Mouse (Mus musculus) limb, embryonic 13.5 days (tissue): ENCODE measurements at regions not wholly inside any gene's neighbourhood (a gene's known extent, or its start where the extent isn't known, plus 50 kb on each side); places are given as distances from the start of the nearest gene placed in this dataset.
A peak's percentile ranks its signal among the peaks of the same experiment; 100 is the strongest.

ENCODE experiments used
- ATAC-seq: fragments of 200-750 bp; cut with Nextera tagmentation; 2 replicates; pipeline ENCODE4 v1.8.0; 2017; ENCODE audit warnings: low read depth, moderate number of reproducible peaks, moderate TSS enrichment; ENCODE audit not compliant: low FRiP score
- H3K27ac ChIP-seq: fragments of 300-500 bp; sonication (generic); 2 replicates; pipeline ENCODE4 v1.5.1; 2015; ENCODE audit warnings: inconsistent platforms, mild to moderate bottlenecking, moderate library complexity
- H3K27me3 ChIP-seq: fragments of 300-500 bp; sonication (generic); 2 replicates; pipeline ENCODE4 v1.6.1; 2015; ENCODE audit warnings: mild to moderate bottlenecking, inconsistent platforms
- H3K36me3 ChIP-seq: fragments of 300-500 bp; sonication (generic); 2 replicates; pipeline ENCODE4 v1.6.1; 2015; ENCODE audit warnings: inconsistent platforms, mild to moderate bottlenecking, moderate library complexity
- H3K4me1 ChIP-seq: fragments of 300-500 bp; sonication (generic); 2 replicates; pipeline ENCODE4 v1.6.1; 2015; ENCODE audit warnings: inconsistent platforms
- H3K4me2 ChIP-seq: fragments of 300-500 bp; sonication (generic); replicated peaks from 2 replicates; pipeline ENCODE4 v1.6.1; 2015; ENCODE audit warnings: inconsistent platforms, mild to moderate bottlenecking, moderate library complexity
- H3K4me3 ChIP-seq: fragments of 300-500 bp; sonication (generic); 2 replicates; pipeline ENCODE4 v1.5.1; 2015; ENCODE audit warnings: moderate library complexity, mild to moderate bottlenecking, inconsistent platforms
- H3K9ac ChIP-seq: fragments of 300-500 bp; sonication (generic); 2 replicates; pipeline ENCODE4 v1.6.1; 2015; ENCODE audit warnings: mild to moderate bottlenecking, inconsistent platforms
- H3K9me3 ChIP-seq: fragments of 300-500 bp; sonication (generic); 2 replicates; pipeline ENCODE4 v1.6.1; 2016; ENCODE audit warnings: inconsistent platforms
- WGBS: fragments of 180-500 bp; shearing (Covaris S2); methylation state at CpG from one replicate; pipeline ENCODE4 v1.1.7; 2015; 5-methylcytosine and 5-hydroxymethylcytosine counted together

DNA sequence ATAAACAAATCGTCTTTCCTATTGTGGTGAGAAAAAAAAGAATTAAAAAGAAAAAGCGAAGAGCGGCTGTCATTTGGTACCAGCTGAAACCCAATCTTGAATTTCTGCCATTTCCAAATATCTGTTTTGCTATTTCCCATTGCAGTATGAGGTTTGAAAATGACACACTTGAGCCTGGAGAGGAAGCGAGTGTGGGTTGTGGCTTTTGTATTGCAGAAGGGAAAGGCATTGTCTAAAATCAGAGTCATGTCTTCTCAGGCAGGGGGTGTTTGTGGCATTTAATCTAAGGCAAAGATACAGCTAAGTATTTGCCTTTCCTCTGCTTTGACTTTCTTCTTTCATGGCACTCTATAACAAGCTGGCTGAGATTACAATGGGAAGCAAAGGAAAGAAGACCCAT, 518.1 kb upstream of the Slit2 start:
- no peak overlapping the region for H3K27ac ChIP-seq
- no peaks in the 10 kb centered on the region for H3K9me3 ChIP-seq
- no peak overlapping the region for H3K4me2 ChIP-seq
- 85% methylated on average over 4 of the region's 4 CpGs for WGBS
- ATAC-seq = no peak
- no peaks in the 10 kb centered on the region for H3K27me3 ChIP-seq
- no peak overlapping the region for H3K4me3 ChIP-seq
- H3K9ac ChIP-seq = no peak overlapping the region
- H3K36me3 ChIP-seq = no peaks in the 10 kb centered on the region
- H3K4me1 ChIP-seq = no peaks in the 10 kb centered on the region

GRCm38 (mm10) chr5:47469394-47469793, 513.5 kb upstream of the Slit2 start:
- no peak overlapping the region for H3K9ac ChIP-seq
- no peaks in the 10 kb centered on the region for H3K27me3 ChIP-seq
- no peaks in the 10 kb centered on the region for H3K4me1 ChIP-seq
- H3K4me3 ChIP-seq = no peak overlapping the region
- H3K4me2 ChIP-seq = no peak overlapping the region
- ATAC-seq = no peak
- H3K27ac ChIP-seq = no peak overlapping the region
- H3K9me3 ChIP-seq = no peaks in the 10 kb centered on the region
- WGBS = 74% methylated on average over 5 of the region's 5 CpGs
- no peaks in the 10 kb centered on the region for H3K36me3 ChIP-seq

DNA sequence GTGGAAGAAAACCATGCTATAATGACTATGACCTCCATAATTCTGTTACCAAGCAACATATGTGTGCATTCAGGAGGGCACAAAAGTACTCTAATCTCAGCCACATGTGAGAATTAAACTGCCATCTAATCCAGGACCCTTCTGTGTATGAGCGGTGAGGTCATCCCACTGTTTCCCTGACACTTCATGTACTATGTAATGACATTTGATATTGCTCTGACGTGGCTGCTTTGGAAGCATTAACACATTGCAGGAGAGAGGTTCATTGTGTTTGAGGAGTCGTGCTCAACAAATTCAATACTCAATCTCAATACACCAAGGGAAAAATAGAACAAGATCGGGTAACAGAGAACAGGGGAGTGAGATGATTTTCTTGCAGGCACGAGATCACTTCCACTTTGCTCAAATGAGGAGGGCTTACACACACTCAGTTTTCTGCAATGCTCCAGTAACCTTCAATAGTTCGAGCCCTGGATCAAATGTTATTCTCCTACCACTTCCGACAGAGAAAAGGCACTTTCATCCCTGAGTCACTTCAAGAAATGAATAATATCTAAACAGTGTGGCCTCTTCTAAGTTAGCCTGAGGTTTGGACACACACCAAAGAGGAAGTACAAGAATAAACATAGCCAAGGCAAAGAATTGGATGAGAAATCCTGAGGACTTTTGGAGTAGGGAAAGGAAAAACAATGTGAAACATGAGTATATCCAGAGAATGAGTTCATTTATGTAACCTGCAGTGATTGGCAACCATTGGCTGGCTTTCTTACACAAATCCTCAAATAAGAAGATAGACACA, 510.7 kb upstream of the Slit2 start:
- Histone ChIP-seq H3K27me3 (no peaks in the 10 kb centered on the region), H3K4me2 (no peak overlapping the region), H3K4me1 (no peaks in the 10 kb centered on the region), H3K9ac (no peak overlapping the region), H3K36me3 (no peaks in the 10 kb centered on the region), H3K4me3 (no peak overlapping the region), H3K27ac (no peak overlapping the region), H3K9me3 (no peaks in the 10 kb centered on the region)
- WGBS = 68% methylated on average over 7 of the region's 7 CpGs
- ATAC-seq = no peak

DNA sequence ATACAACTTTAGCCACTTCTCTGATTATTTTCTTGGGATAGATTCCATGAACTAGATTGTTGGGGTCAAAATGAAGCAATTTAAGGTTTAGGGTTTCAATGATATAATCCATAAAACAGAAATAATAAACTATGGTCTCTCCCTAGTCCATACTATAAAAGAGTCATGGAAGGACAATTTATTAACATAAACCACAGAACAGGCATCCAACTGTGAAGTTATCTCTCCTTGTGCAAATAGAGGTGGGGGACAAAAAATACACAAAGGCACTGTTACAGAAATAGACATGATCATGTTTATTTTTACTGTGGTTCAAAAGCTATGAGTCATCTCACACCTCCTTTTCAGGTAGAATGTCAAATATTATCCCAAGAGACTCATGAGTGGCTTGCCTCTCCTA, 503.0 kb upstream of the Slit2 start:
- Histone ChIP-seq H3K9ac (no peak overlapping the region), H3K4me1 (no peaks in the 10 kb centered on the region), H3K27ac (no peak overlapping the region), H3K36me3 (no peaks in the 10 kb centered on the region), H3K27me3 (no peaks in the 10 kb centered on the region), H3K4me2 (no peak overlapping the region), H3K9me3 (no peaks in the 10 kb centered on the region), H3K4me3 (no peak overlapping the region)
- no peak for ATAC-seq

- Histone ChIP-seq H3K4me1 (no peaks in the 10 kb centered on the region), H3K4me3 (no peak overlapping the region), H3K9ac (no peak overlapping the region), H3K27me3 (no peaks in the 10 kb centered on the region), H3K4me2 (no peak overlapping the region), H3K27ac (no peak overlapping the region), H3K9me3 (no peaks in the 10 kb centered on the region), H3K36me3 (no peaks in the 10 kb centered on the region)
- WGBS = 46% methylated on average over 3 of the region's 3 CpGs
- no peak for ATAC-seq
Observed at GRCm38 (mm10) chr5:47496218-47496617, 486.7 kb upstream of the Slit2 start.

DNA sequence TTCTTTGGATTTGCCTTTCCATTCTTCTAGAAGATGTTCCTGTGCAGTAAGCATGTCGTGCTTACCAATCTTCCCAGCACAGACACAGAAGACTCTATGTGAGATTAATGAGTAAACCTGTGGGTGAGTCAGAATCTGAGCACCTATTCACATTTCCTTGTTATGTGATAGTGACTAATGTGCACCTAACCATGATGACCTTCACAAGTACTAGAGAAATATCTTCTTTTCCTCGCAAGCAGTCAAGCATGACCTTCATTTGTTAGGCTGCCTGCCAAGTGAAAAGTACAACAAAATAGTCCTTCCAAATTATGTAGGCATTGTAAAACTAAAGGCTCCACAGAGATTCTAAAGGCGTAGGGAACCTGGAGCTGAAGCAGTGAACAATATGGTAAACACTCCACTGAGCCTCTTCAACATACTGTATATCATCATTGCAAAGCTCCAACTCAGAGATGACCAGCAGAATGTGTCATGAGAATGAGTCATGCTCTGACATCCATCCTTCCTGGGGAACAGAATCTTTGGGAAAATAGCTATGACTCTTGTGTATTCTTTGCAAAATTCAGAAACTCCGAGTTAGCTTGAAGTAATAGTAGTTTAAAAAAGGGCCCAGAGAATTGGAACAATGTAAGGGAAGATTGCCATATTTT, 480.0 kb upstream of the Slit2 start:
- Histone ChIP-seq H3K27ac (no peak overlapping the region), H3K4me1 (no peaks in the 10 kb centered on the region), H3K9me3 (no peaks in the 10 kb centered on the region), H3K9ac (no peak overlapping the region), H3K4me3 (no peak overlapping the region), H3K36me3 (no peaks in the 10 kb centered on the region), H3K4me2 (no peak overlapping the region), H3K27me3 (no peaks in the 10 kb centered on the region)
- WGBS = 81% methylated on average over 4 of the region's 4 CpGs
- no peak for ATAC-seq

DNA sequence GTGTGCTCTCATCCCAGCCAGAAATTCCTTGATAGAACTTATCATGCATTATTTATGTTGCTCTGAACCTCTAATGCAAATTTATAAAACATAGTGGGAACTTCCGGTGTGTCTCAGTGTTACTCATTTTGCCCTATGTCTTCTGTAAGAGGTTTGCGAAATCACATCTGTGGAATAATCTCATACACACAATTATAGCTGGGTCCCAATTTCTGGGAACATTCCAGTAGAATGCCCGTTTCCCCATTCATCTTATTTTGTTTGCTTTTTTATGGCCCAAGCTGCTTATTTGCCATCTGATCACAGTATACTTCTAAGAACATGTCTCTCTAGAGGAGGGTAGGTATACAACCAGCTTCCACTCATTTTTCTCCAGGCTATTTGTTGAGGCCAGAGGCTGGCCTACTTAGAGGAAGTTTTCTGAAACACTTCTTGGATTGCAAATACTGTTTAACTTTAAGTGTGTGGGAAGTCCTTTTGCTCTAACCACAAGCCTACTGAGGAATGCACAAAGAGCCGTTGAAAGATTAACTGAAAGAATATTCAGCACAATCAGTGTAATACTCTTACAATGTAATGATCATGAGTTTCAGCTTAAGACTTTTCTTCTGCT, 474.1 kb upstream of the Slit2 start:
- Histone ChIP-seq H3K27ac (no peak overlapping the region), H3K4me1 (no peaks in the 10 kb centered on the region), H3K36me3 (no peaks in the 10 kb centered on the region)

GRCm38 (mm10) chr5:47522161-47522942, 460.6 kb upstream of the Slit2 start:
- H3K27me3 ChIP-seq = no peaks in the 10 kb centered on the region
- WGBS = 79% methylated on average over 4 of the region's 4 CpGs
- H3K9me3 ChIP-seq = no peaks in the 10 kb centered on the region
- H3K4me1 ChIP-seq = no peaks in the 10 kb centered on the region
- no peak overlapping the region for H3K27ac ChIP-seq
- no peaks in the 10 kb centered on the region for H3K36me3 ChIP-seq
- H3K9ac ChIP-seq = no peak overlapping the region
- ATAC-seq = no peak
- H3K4me3 ChIP-seq = no peak overlapping the region
- H3K4me2 ChIP-seq = no peak overlapping the region

More for the DNA sequence above, 474.1 kb upstream of the Slit2 start:
- WGBS = 85% methylated on average over 4 of the region's 4 CpGs
- no peaks in the 10 kb centered on the region for H3K9me3 ChIP-seq
- H3K4me2 ChIP-seq = no peak overlapping the region
- no peak overlapping the region for H3K9ac ChIP-seq
- H3K4me3 ChIP-seq = no peak overlapping the region
- no peak for ATAC-seq
- no peaks in the 10 kb centered on the region for H3K27me3 ChIP-seq

- H3K4me3 ChIP-seq = no peak overlapping the region
- no peaks in the 10 kb centered on the region for H3K27me3 ChIP-seq
- no peak overlapping the region for H3K4me2 ChIP-seq
- H3K36me3 ChIP-seq = no peaks in the 10 kb centered on the region
- ATAC-seq = no peak
- H3K9ac ChIP-seq = no peak overlapping the region
- WGBS = 86% methylated on average over 7 of the region's 7 CpGs
- H3K4me1 ChIP-seq = no peaks in the 10 kb centered on the region
- H3K9me3 ChIP-seq = 0 out of 2 replicates have a peak, but pooled peaks cover 3% of the 10 kb centered on the region
- H3K27ac ChIP-seq = no peak overlapping the region
Observed at GRCm38 (mm10) chr5:47528671-47529070, 454.3 kb upstream of the Slit2 start.

GRCm38 (mm10) chr5:47537532-47537931, 445.4 kb upstream of the Slit2 start:
- Histone ChIP-seq H3K9ac (no peak overlapping the region), H3K4me1 (peaks cover 4% of the 10 kb centered on the region; the same call in 1 of the 2 replicates), H3K27ac (no peak overlapping the region), H3K27me3 (no peaks in the 10 kb centered on the region), H3K4me3 (no peak overlapping the region), H3K9me3 (no peaks in the 10 kb centered on the region), H3K4me2 (no peak overlapping the region), H3K36me3 (no peaks in the 10 kb centered on the region)
- ATAC-seq = peak; percentile 28; the same call in 1 of the 2 replicates

DNA sequence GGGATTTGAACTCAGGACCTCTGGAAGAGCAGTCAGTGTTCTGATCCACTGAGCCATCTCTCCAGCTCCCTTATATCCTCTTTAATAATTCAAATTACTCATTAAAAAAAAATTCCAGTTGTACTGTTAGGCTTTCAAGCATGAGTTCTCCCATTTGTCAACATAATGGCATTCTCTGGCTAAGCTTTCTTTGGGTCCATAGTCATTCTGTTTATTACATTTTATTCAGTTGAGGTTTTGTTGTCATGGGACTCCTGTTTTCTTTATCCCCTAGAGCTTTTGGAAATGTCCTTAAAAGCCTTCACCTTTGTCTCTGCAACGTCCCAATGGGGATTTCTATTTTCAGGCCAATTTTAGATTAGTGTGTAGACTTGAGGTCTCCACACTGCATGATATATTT, 440.7 kb upstream of the Slit2 start:
- ATAC-seq = no peak
- Histone ChIP-seq H3K4me1 (peaks cover 4% of the 10 kb centered on the region; the same call in 1 of the 2 replicates), H3K4me2 (no peak overlapping the region), H3K9me3 (no peaks in the 10 kb centered on the region), H3K9ac (no peak overlapping the region), H3K27me3 (no peaks in the 10 kb centered on the region), H3K36me3 (no peaks in the 10 kb centered on the region), H3K4me3 (no peak overlapping the region), H3K27ac (no peak overlapping the region)
- 83% methylated on average over 1 of the region's 1 CpGs for WGBS

GRCm38 (mm10) chr5:47556717-47557116, 426.2 kb upstream of the Slit2 start:
- Histone ChIP-seq H3K36me3 (no peaks in the 10 kb centered on the region), H3K4me1 (no peaks in the 10 kb centered on the region), H3K4me2 (no peak overlapping the region), H3K9ac (no peak overlapping the region), H3K9me3 (no peaks in the 10 kb centered on the region), H3K27me3 (no peaks in the 10 kb centered on the region), H3K27ac (no peak overlapping the region), H3K4me3 (no peak overlapping the region)
- no peak for ATAC-seq
- 86% methylated on average over 1 of the region's 1 CpGs for WGBS
